Mouse (Mus musculus): ENCODE data around the gene Tmem251. TPM values are rescaled to one million over a fixed set of nuclear protein-coding genes. Genes with fewer than 3 reads are reported as not detected.

Gene Tmem251
- total RNA-seq, 1 experiment, result 4.0 TPM

DNA sequence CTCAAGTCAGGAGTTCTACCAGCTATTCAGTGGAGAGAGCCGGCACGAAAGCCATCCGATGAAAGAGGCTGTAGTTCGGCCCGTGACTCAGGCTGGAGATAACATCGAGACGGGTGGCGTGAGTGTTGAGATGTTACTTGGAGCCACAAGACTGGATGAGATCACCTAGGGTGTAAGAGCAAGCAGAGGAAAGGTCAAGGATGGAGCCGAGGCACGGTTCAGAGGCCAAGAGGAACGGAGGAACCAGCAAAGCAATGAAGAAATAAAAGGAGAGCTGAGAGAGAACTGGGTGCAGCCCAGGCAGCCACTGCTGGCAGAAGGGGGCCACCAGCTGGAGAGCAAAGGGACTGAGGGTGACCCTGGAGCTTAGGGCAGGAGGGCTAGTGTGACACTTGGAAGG lies 35.3 kb upstream of the Tmem251 start:
- H3K4me1 ChIP-seq (ENCODE audit: control insufficient read depth in 2 of 2, insufficient read depth in 2 of 2, low read length in 2 of 2, poor library complexity in 1 of 2), result peaks cover 8 to 32% of the 10 kb centered on the region in 2 experiments; a peak in 3 of 4 replicates
- H3K4me3 ChIP-seq (ENCODE audit: insufficient read depth in 1 of 2, low read depth in 1 of 2, low read length in 2 of 2, poor library complexity in 1 of 2, severe bottlenecking in 1 of 2), result no peak overlapping the region
- no peak for DNase-seq (ENCODE audit: low read depth, low spot score)
- H3K9me3 ChIP-seq (ENCODE audit: control insufficient read depth, insufficient read depth, low read depth, low read length), result no peaks in the 10 kb centered on the region
- in situ Hi-C loops (cut with MboI; ENCODE audit: low sequenced_read_pairs in 2 of 2, unreplicated experiment in 2 of 2), result no loop called here
- H3K36me3 ChIP-seq (ENCODE audit: control insufficient read depth, insufficient read depth, low read length, poor library complexity, severe bottlenecking), result no peaks in the 10 kb centered on the region
- peak overlapping the region; percentile 63 for H3K9ac ChIP-seq (ENCODE audit: insufficient read depth, low read depth, low read length, poor library complexity, severe bottlenecking)
- no peak for TF ChIP-seq MAFK (IDR thresholded peaks at IDR 0.05; ENCODE audit: insufficient read depth, low read depth, low read length)
- no peak for TF ChIP-seq HCFC1 (IDR thresholded peaks at IDR 0.05; ENCODE audit: borderline replicate concordance, insufficient read depth, low read length)
- no peak for TF ChIP-seq ZNF384 (IDR thresholded peaks at IDR 0.05; ENCODE audit: low read depth, low read length)
- no peak for TF ChIP-seq CHD2 (IDR thresholded peaks at IDR 0.05; ENCODE audit: low read depth, low read length)
- no peak for TF ChIP-seq ZC3H11A (IDR thresholded peaks at IDR 0.05; ENCODE audit: borderline replicate concordance, low read depth, low read length)
- H3K27ac ChIP-seq (ENCODE audit: insufficient read depth, low read depth, low read length, poor library complexity, severe bottlenecking), result peak overlapping the region; percentile 34; the same call in 1 of the 2 replicates

DNA sequence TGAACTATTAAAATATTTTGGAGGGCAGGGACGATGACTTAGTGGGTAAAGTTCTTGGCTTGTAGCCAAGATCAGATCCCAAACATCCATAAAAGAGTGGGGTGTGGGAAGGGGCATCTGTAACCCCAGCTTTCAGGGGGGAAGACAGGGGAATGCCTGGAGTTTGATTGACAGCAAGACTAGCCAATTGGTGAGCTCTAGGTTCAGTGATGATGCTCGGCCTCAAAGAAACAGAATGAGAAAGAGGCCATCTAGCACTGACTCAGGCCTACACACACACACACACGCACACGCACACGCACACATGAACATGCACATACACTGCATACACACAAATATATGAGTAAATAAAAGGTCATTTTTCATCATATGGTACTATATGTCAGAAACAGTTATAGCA lies 33.7 kb upstream of the Tmem251 start:
- Histone ChIP-seq H3K36me3 (ENCODE audit: control insufficient read depth, insufficient read depth, low read length, poor library complexity, severe bottlenecking) (no peaks in the 10 kb centered on the region), H3K4me1 (ENCODE audit: control insufficient read depth in 2 of 2, insufficient read depth in 2 of 2, low read length in 2 of 2, poor library complexity in 1 of 2) (peaks cover 15 to 39% of the 10 kb centered on the region in 2 experiments), H3K9me3 (ENCODE audit: control insufficient read depth, insufficient read depth, low read depth, low read length) (no peaks in the 10 kb centered on the region), H3K4me3 (ENCODE audit: insufficient read depth in 1 of 2, low read depth in 1 of 2, low read length in 2 of 2, poor library complexity in 1 of 2, severe bottlenecking in 1 of 2) (no peak overlapping the region), H3K27ac (ENCODE audit: insufficient read depth, low read depth, low read length, poor library complexity, severe bottlenecking) (no peak overlapping the region), H3K9ac (ENCODE audit: insufficient read depth, low read depth, low read length, poor library complexity, severe bottlenecking) (no peak overlapping the region)
- TF ChIP-seq HCFC1 (IDR thresholded peaks at IDR 0.05; ENCODE audit: borderline replicate concordance, insufficient read depth, low read length), result no peak
- TF ChIP-seq MAFK (IDR thresholded peaks at IDR 0.05; ENCODE audit: insufficient read depth, low read depth, low read length), result no peak
- TF ChIP-seq CHD2 (IDR thresholded peaks at IDR 0.05; ENCODE audit: low read depth, low read length), result no peak
- TF ChIP-seq ZC3H11A (IDR thresholded peaks at IDR 0.05; ENCODE audit: borderline replicate concordance, low read depth, low read length), result no peak
- TF ChIP-seq ZNF384 (IDR thresholded peaks at IDR 0.05; ENCODE audit: low read depth, low read length), result no peak
- in situ Hi-C loops (cut with MboI; ENCODE audit: low sequenced_read_pairs in 2 of 2, unreplicated experiment in 2 of 2), result no loop called here
- no peak for DNase-seq (ENCODE audit: low read depth, low spot score)

DNA sequence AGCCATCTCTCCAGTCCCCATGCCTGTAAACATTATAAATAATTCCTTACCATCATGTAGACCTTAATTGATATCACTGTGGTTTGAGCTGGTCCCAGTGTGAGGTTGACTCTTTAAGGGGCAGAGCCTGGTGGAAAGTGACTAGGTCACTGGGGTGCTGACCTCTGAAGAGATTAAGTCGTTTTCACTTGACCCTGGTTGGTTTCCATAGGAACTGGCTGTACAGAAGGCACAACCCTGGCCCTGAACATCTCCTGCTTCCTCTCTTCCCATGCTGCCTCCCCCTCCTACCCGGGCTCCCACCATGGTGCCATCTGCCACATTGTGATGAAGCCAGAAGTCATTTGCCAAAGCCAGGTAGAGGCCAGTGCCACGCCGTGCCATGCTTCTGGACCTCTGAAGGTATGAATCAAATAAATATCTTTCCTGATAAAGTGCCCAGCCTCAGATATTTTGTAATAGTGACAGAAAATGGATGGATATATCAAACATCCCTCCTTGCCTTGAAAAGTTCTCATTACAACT lies 32.6 kb upstream of the Tmem251 start:
- DNase-seq (ENCODE audit: low read depth, low spot score), result no peak
- Histone ChIP-seq H3K4me3 (ENCODE audit: insufficient read depth in 1 of 2, low read depth in 1 of 2, low read length in 2 of 2, poor library complexity in 1 of 2, severe bottlenecking in 1 of 2) (no peak overlapping the region), H3K9me3 (ENCODE audit: control insufficient read depth, insufficient read depth, low read depth, low read length) (no peaks in the 10 kb centered on the region), H3K9ac (ENCODE audit: insufficient read depth, low read depth, low read length, poor library complexity, severe bottlenecking) (no peak overlapping the region), H3K27ac (ENCODE audit: insufficient read depth, low read depth, low read length, poor library complexity, severe bottlenecking) (no peak overlapping the region), H3K36me3 (ENCODE audit: control insufficient read depth, insufficient read depth, low read length, poor library complexity, severe bottlenecking) (no peaks in the 10 kb centered on the region), H3K4me1 (ENCODE audit: control insufficient read depth in 2 of 2, insufficient read depth in 2 of 2, low read length in 2 of 2, poor library complexity in 1 of 2) (peaks cover 15 to 38% of the 10 kb centered on the region in 2 experiments)
- in situ Hi-C loops (cut with MboI; ENCODE audit: low sequenced_read_pairs in 2 of 2, unreplicated experiment in 2 of 2), result no loop called here
- TF ChIP-seq ZNF384 (IDR thresholded peaks at IDR 0.05; ENCODE audit: low read depth, low read length) (no peak), CHD2 (IDR thresholded peaks at IDR 0.05; ENCODE audit: low read depth, low read length) (no peak), HCFC1 (IDR thresholded peaks at IDR 0.05; ENCODE audit: borderline replicate concordance, insufficient read depth, low read length) (no peak), MAFK (IDR thresholded peaks at IDR 0.05; ENCODE audit: insufficient read depth, low read depth, low read length) (no peak), ZC3H11A (IDR thresholded peaks at IDR 0.05; ENCODE audit: borderline replicate concordance, low read depth, low read length) (no peak)

- no peak overlapping the region; the same call in 1 of the 2 replicates for H3K27ac ChIP-seq (ENCODE audit: insufficient read depth, low read depth, low read length, poor library complexity, severe bottlenecking)
- no peaks in the 10 kb centered on the region for H3K36me3 ChIP-seq (ENCODE audit: control insufficient read depth, insufficient read depth, low read length, poor library complexity, severe bottlenecking)
- in situ Hi-C loops (cut with MboI; ENCODE audit: low sequenced_read_pairs in 2 of 2, unreplicated experiment in 2 of 2), result no loop called here
- no peak for DNase-seq (ENCODE audit: low read depth, low spot score)
- TF ChIP-seq CHD2 (IDR thresholded peaks at IDR 0.05; ENCODE audit: low read depth, low read length), result no peak
- TF ChIP-seq ZC3H11A (IDR thresholded peaks at IDR 0.05; ENCODE audit: borderline replicate concordance, low read depth, low read length), result no peak
- no peak for TF ChIP-seq ZNF384 (IDR thresholded peaks at IDR 0.05; ENCODE audit: low read depth, low read length)
- TF ChIP-seq HCFC1 (IDR thresholded peaks at IDR 0.05; ENCODE audit: borderline replicate concordance, insufficient read depth, low read length), result no peak
- TF ChIP-seq MAFK (IDR thresholded peaks at IDR 0.05; ENCODE audit: insufficient read depth, low read depth, low read length), result no peak
- peaks cover 19 to 26% of the 10 kb centered on the region in 2 experiments for H3K4me1 ChIP-seq (ENCODE audit: control insufficient read depth in 2 of 2, insufficient read depth in 2 of 2, low read length in 2 of 2, poor library complexity in 1 of 2)
- no peaks in the 10 kb centered on the region for H3K9me3 ChIP-seq (ENCODE audit: control insufficient read depth, insufficient read depth, low read depth, low read length)
- H3K9ac ChIP-seq (ENCODE audit: insufficient read depth, low read depth, low read length, poor library complexity, severe bottlenecking), result peak overlapping the region; percentile 19; the same call in 1 of the 2 replicates
- H3K4me3 ChIP-seq (ENCODE audit: insufficient read depth in 1 of 2, low read depth in 1 of 2, low read length in 2 of 2, poor library complexity in 1 of 2, severe bottlenecking in 1 of 2), result peak overlapping the region in 1 of 2 experiments; percentile 16; a peak in 1 of 4 replicates
Observed at GRCm38 (mm10) chr12:102713153-102713865, 30.3 kb upstream of the Tmem251 start.
